Mouse (Mus musculus): ENCODE results near the gene Greb1. TPM values are rescaled to one million over a fixed set of nuclear protein-coding genes. Genes with fewer than 3 reads are reported as not detected.

The Greb1 gene
- polyA plus RNA-seq, 1 experiment = 3.1 TPM

GRCm38 (mm10) chr12:16661459-16661858, 139.2 kb downstream of the Greb1 start:
- Histone ChIP-seq H3K36me3 (ENCODE audit: control insufficient read depth, insufficient read depth, low read length) (no peaks in the 10 kb centered on the region), H3K27me3 (ENCODE audit: control insufficient read depth, insufficient read depth, low read length) (no peaks in the 10 kb centered on the region), H3K27ac (ENCODE audit: control insufficient read depth, insufficient read depth, low read depth, low read length) (no peak overlapping the region), H3K4me1 (ENCODE audit: control insufficient read depth, insufficient read depth, low read length) (peaks cover 5% of the 10 kb centered on the region), H3K4me3 (ENCODE audit: control insufficient read depth, low read depth, low read length) (no peak overlapping the region)
- TF ChIP-seq POLR2A (IDR thresholded peaks at IDR 0.05; ENCODE audit: control insufficient read depth, low read depth, low read length) (no peak), CTCF (IDR thresholded peaks at IDR 0.05; ENCODE audit: control insufficient read depth, insufficient read depth, insufficient replicate concordance, low read depth, low read length) (no peak)

GRCm38 (mm10) chr12:16656906-16657875, 143.5 kb downstream of the Greb1 start:
- no peaks in the 10 kb centered on the region for H3K27me3 ChIP-seq (ENCODE audit: control insufficient read depth, insufficient read depth, low read length)
- H3K36me3 ChIP-seq (ENCODE audit: control insufficient read depth, insufficient read depth, low read length) = no peaks in the 10 kb centered on the region
- no peak overlapping the region for H3K4me3 ChIP-seq (ENCODE audit: control insufficient read depth, low read depth, low read length)
- H3K4me1 ChIP-seq (ENCODE audit: control insufficient read depth, insufficient read depth, low read length) = peaks cover 7% of the 10 kb centered on the region
- H3K27ac ChIP-seq (ENCODE audit: control insufficient read depth, insufficient read depth, low read depth, low read length) = no peak overlapping the region
- TF ChIP-seq CTCF (IDR thresholded peaks at IDR 0.05; ENCODE audit: control insufficient read depth, insufficient read depth, insufficient replicate concordance, low read depth, low read length) (no peak), POLR2A (IDR thresholded peaks at IDR 0.05; ENCODE audit: control insufficient read depth, low read depth, low read length) (no peak)

GRCm38 (mm10) chr12:16655604-16656003, 145.1 kb downstream of the Greb1 start:
- no peaks in the 10 kb centered on the region for H3K36me3 ChIP-seq (ENCODE audit: control insufficient read depth, insufficient read depth, low read length)
- no peaks in the 10 kb centered on the region for H3K27me3 ChIP-seq (ENCODE audit: control insufficient read depth, insufficient read depth, low read length)
- peaks cover 7% of the 10 kb centered on the region for H3K4me1 ChIP-seq (ENCODE audit: control insufficient read depth, insufficient read depth, low read length)
- TF ChIP-seq POLR2A (IDR thresholded peaks at IDR 0.05; ENCODE audit: control insufficient read depth, low read depth, low read length) = no peak
- TF ChIP-seq CTCF (IDR thresholded peaks at IDR 0.05; ENCODE audit: control insufficient read depth, insufficient read depth, insufficient replicate concordance, low read depth, low read length) = no peak
- no peak overlapping the region for H3K4me3 ChIP-seq (ENCODE audit: control insufficient read depth, low read depth, low read length)
- H3K27ac ChIP-seq (ENCODE audit: control insufficient read depth, insufficient read depth, low read depth, low read length) = no peak overlapping the region

- Histone ChIP-seq H3K4me1 (ENCODE audit: control insufficient read depth, insufficient read depth, low read length) (peaks cover 7% of the 10 kb centered on the region), H3K27ac (ENCODE audit: control insufficient read depth, insufficient read depth, low read depth, low read length) (no peak within 1 kb of the TSS), H3K27me3 (ENCODE audit: control insufficient read depth, insufficient read depth, low read length) (no peaks in the 10 kb centered on the region), H3K4me3 (ENCODE audit: control insufficient read depth, low read depth, low read length) (0 out of 2 replicates have a peak within 1 kb of the TSS, but pooled peaks have one; percentile 5), H3K36me3 (ENCODE audit: control insufficient read depth, insufficient read depth, low read length) (no peaks in the 10 kb centered on the region)
- TF ChIP-seq POLR2A (IDR thresholded peaks at IDR 0.05; ENCODE audit: control insufficient read depth, low read depth, low read length) (no peak), CTCF (IDR thresholded peaks at IDR 0.05; ENCODE audit: control insufficient read depth, insufficient read depth, insufficient replicate concordance, low read depth, low read length) (no peak)
Measured at GRCm38 (mm10) chr12:16653332-16654093, 147.2 kb downstream of the Greb1 start, which contains the start of gene Ntsr2. Gene Ntsr2 (plus strand): TSS chr12:16653382.

- no peaks in the 10 kb centered on the region for H3K36me3 ChIP-seq (ENCODE audit: control insufficient read depth, insufficient read depth, low read length)
- no peak for TF ChIP-seq POLR2A (IDR thresholded peaks at IDR 0.05; ENCODE audit: control insufficient read depth, low read depth, low read length)
- TF ChIP-seq CTCF (IDR thresholded peaks at IDR 0.05; ENCODE audit: control insufficient read depth, insufficient read depth, insufficient replicate concordance, low read depth, low read length) = no peak
Measured at GRCm38 (mm10) chr12:16649819-16650218, 150.9 kb downstream of the Greb1 start.

GRCm38 (mm10) chr12:16648273-16648672, 152.4 kb downstream of the Greb1 start:
- Histone ChIP-seq H3K4me3 (ENCODE audit: control insufficient read depth, low read depth, low read length) (no peak overlapping the region), H3K4me1 (ENCODE audit: control insufficient read depth, insufficient read depth, low read length) (peaks cover under 1% of the 10 kb centered on the region; the same call in 1 of the 2 replicates), H3K36me3 (ENCODE audit: control insufficient read depth, insufficient read depth, low read length) (no peaks in the 10 kb centered on the region), H3K27ac (ENCODE audit: control insufficient read depth, insufficient read depth, low read depth, low read length) (no peak overlapping the region), H3K27me3 (ENCODE audit: control insufficient read depth, insufficient read depth, low read length) (no peaks in the 10 kb centered on the region)
- TF ChIP-seq CTCF (IDR thresholded peaks at IDR 0.05; ENCODE audit: control insufficient read depth, insufficient read depth, insufficient replicate concordance, low read depth, low read length) = no peak
- TF ChIP-seq POLR2A (IDR thresholded peaks at IDR 0.05; ENCODE audit: control insufficient read depth, low read depth, low read length) = no peak

More at GRCm38 (mm10) chr12:16649819-16650218, 150.9 kb downstream of the Greb1 start:
- Histone ChIP-seq H3K4me3 (ENCODE audit: control insufficient read depth, low read depth, low read length) (no peak overlapping the region), H3K4me1 (ENCODE audit: control insufficient read depth, insufficient read depth, low read length) (peaks cover 7% of the 10 kb centered on the region), H3K27ac (ENCODE audit: control insufficient read depth, insufficient read depth, low read depth, low read length) (no peak overlapping the region), H3K27me3 (ENCODE audit: control insufficient read depth, insufficient read depth, low read length) (no peaks in the 10 kb centered on the region)

Data from testis, adult 2 months (tissue).